22 mouse cellular contexts compared by ENCODE assay signal in the genomic region with DNA sequence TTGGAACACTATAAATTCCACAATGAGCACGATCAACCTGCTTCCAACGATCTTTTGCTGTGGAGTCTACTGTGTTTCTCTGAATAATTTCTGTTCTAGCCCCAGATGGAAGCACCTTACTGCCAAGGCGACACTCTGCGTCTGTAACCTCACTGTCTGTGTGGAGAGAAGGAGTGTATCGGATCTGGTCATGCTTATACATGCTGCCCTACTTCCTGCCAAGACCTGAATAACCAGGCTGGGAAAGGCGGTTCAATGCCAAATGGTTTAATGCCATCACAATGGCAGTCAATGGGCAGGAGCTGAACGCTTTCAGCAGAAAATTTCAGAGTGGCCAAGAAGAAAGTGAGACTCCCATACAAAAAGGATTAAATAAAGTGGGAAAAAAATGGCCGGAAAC.
A peak's percentile ranks its signal among the peaks of the same experiment; 100 is the strongest.
DNase-seq lines count a peak whose midpoint lies in the region; ATAC-seq and TF ChIP-seq lines count a peak whose summit lies in the region.
"Had no signal": no experiment of that assay in that cellular context is flagged by ENCODE, and none has a peak within 500 bp of the region (broad histone marks: within the 10 kb centered on the region; RNA-seq: fewer than 3 reads in every experiment).

No protein-coding gene starts in this region.

- H3K4me1 ChIP-seq in cerebellum, adult 2 months (ENCODE audit: control insufficient read depth, insufficient read depth, low read length), result 0 out of 2 replicates have a peak, but pooled peaks cover 3% of the 10 kb centered on the region
- peaks cover 19% of the 10 kb centered on the region for H3K4me1 ChIP-seq in forebrain, embryonic 15.5 days
- no peaks in the 10 kb centered on the region for H3K4me1 ChIP-seq in forebrain, embryonic 11.5 days (replicated peaks; ENCODE audit: control insufficient read depth, insufficient read depth, low read length)
- H3K4me1 ChIP-seq in midbrain, postnatal 0 days (ENCODE audit: insufficient read depth, low read length), result no peaks in the 10 kb centered on the region
- no peaks in the 10 kb centered on the region for H3K4me1 ChIP-seq in midbrain, embryonic 10.5 days
- H3K4me1 ChIP-seq: heart, embryonic 10.5 days; limb, embryonic 10.5 days; liver, embryonic 15.5 days; lung, embryonic 15.5 days; stomach, embryonic 15.5 days had no signal

- H3K9me3 ChIP-seq in forebrain, embryonic 15.5 days, result no peaks in the 10 kb centered on the region
- H3K9me3 ChIP-seq in forebrain, embryonic 11.5 days (ENCODE audit: control insufficient read depth, low read length), result no peaks in the 10 kb centered on the region
- H3K9me3 ChIP-seq in midbrain, postnatal 0 days (ENCODE audit: low read length), result no peaks in the 10 kb centered on the region
- no peaks in the 10 kb centered on the region for H3K9me3 ChIP-seq in midbrain, embryonic 10.5 days (replicated peaks)
- H3K9me3 ChIP-seq: heart, embryonic 10.5 days; limb, embryonic 10.5 days; liver, embryonic 15.5 days; lung, embryonic 15.5 days; stomach, embryonic 15.5 days had no signal

- WGBS in cerebellum, adult 2 months, result 18% methylated on average over 8 of the region's 8 CpGs
- 33% methylated on average over 8 of the region's 8 CpGs for WGBS in forebrain, embryonic 15.5 days
- WGBS in forebrain, embryonic 11.5 days, result 82% methylated on average over 8 of the region's 8 CpGs
- WGBS in midbrain, postnatal 0 days, result 64% methylated on average over 8 of the region's 8 CpGs
- 89% methylated on average over 8 of the region's 8 CpGs for WGBS in midbrain, embryonic 10.5 days

- H3K27ac ChIP-seq in cerebellum, adult 2 months (ENCODE audit: insufficient read depth, low read length), result no peak overlapping the region
- H3K27ac ChIP-seq in forebrain, embryonic 15.5 days (replicated peaks), result no peak overlapping the region
- no peak overlapping the region for H3K27ac ChIP-seq in forebrain, embryonic 11.5 days (ENCODE audit: low read depth, low read length)
- no peak overlapping the region for H3K27ac ChIP-seq in midbrain, postnatal 0 days (ENCODE audit: low read depth, low read length)
- no peak overlapping the region for H3K27ac ChIP-seq in midbrain, embryonic 10.5 days (replicated peaks)
- H3K27ac ChIP-seq: heart, embryonic 10.5 days; kidney, postnatal 0 days; left cerebral cortex, adult 2 months; limb, embryonic 10.5 days; liver, embryonic 15.5 days; lung, embryonic 15.5 days; macrophage; stomach, embryonic 15.5 days had no signal

- H3K36me3 ChIP-seq in forebrain, embryonic 15.5 days, result no peaks in the 10 kb centered on the region
- no peaks in the 10 kb centered on the region for H3K36me3 ChIP-seq in forebrain, embryonic 11.5 days (ENCODE audit: control insufficient read depth, insufficient read depth, low read length)
- no peaks in the 10 kb centered on the region for H3K36me3 ChIP-seq in midbrain, postnatal 0 days (ENCODE audit: insufficient read depth, low read length)
- no peaks in the 10 kb centered on the region for H3K36me3 ChIP-seq in midbrain, embryonic 10.5 days
- H3K36me3 ChIP-seq: heart, embryonic 10.5 days; limb, embryonic 10.5 days; liver, embryonic 15.5 days; lung, embryonic 15.5 days; stomach, embryonic 15.5 days had no signal

- DNase-seq in cerebellum, adult 2 months, result peak; percentile 17 to 65
- DNase-seq in cerebellum, adult 8-10 months, result no peak
- no peak for DNase-seq in forebrain, embryonic 11.5 days (ENCODE audit: low spot score)
- DNase-seq in midbrain, postnatal 0 days (ENCODE audit: low spot score), result peak; percentile 55
- DNase-seq in midbrain, embryonic 10.5 days (ENCODE audit: low spot score), result no peak
- no peak for DNase-seq in lung, postnatal 10 days
- DNase-seq in embryo, embryonic 11 days, result no peak
- DNase-seq: adrenal gland, postnatal 14 days; heart, postnatal 4 days; kidney, adult 2 months; liver; thymus, postnatal 25 days had no signal

- no peaks in the 10 kb centered on the region for H3K27me3 ChIP-seq in cerebellum, adult 2 months (ENCODE audit: control insufficient read depth, insufficient read depth, low read length)
- H3K27me3 ChIP-seq in forebrain, embryonic 15.5 days, result no peaks in the 10 kb centered on the region
- H3K27me3 ChIP-seq in forebrain, embryonic 11.5 days (ENCODE audit: control insufficient read depth, insufficient read depth, low read length), result no peaks in the 10 kb centered on the region
- H3K27me3 ChIP-seq in midbrain, postnatal 0 days (ENCODE audit: insufficient read depth, low read length), result no peaks in the 10 kb centered on the region
- H3K27me3 ChIP-seq in midbrain, embryonic 10.5 days (ENCODE audit: low read depth, poor library complexity, severe bottlenecking), result no peaks in the 10 kb centered on the region
- H3K27me3 ChIP-seq: liver, embryonic 15.5 days; lung, embryonic 15.5 days; stomach, embryonic 15.5 days had no signal

- no peak overlapping the region for H3K4me2 ChIP-seq in forebrain, embryonic 15.5 days (replicated peaks)
- H3K4me2 ChIP-seq in forebrain, embryonic 11.5 days (ENCODE audit: low read depth, low read length, severe bottlenecking), result no peak overlapping the region
- no peak overlapping the region for H3K4me2 ChIP-seq in midbrain, postnatal 0 days (ENCODE audit: low read depth, low read length, poor library complexity, severe bottlenecking)
- H3K4me2 ChIP-seq: liver, embryonic 15.5 days; lung, embryonic 15.5 days; stomach, embryonic 15.5 days had no signal

- no peak overlapping the region for H3K4me3 ChIP-seq in cerebellum, adult 2 months (replicated peaks; ENCODE audit: insufficient read depth, low read depth, low read length)
- H3K4me3 ChIP-seq in forebrain, embryonic 15.5 days, result no peak overlapping the region
- no peak overlapping the region for H3K4me3 ChIP-seq in forebrain, embryonic 11.5 days (ENCODE audit: low read depth, low read length)
- H3K4me3 ChIP-seq in midbrain, postnatal 0 days (ENCODE audit: low read depth, low read length), result no peak overlapping the region
- no peak overlapping the region for H3K4me3 ChIP-seq in midbrain, embryonic 10.5 days
- H3K4me3 ChIP-seq: heart, embryonic 10.5 days; left cerebral cortex, adult 2 months; limb, embryonic 10.5 days; liver, embryonic 15.5 days; lung, embryonic 15.5 days; stomach, embryonic 15.5 days had no signal

- no peak for TF ChIP-seq CTCF in cerebellum, adult 2 months (IDR thresholded peaks at IDR 0.05; ENCODE audit: borderline replicate concordance, insufficient read depth, low read depth, low read length)
- TF ChIP-seq CTCF in midbrain, postnatal 0 days (IDR thresholded peaks at IDR 0.05), result no peak

- ATAC-seq in forebrain, embryonic 15.5 days (replicated peaks), result peak; percentile 73
- ATAC-seq in forebrain, embryonic 11.5 days (replicated peaks; ENCODE audit: low FRiP score), result no peak
- no peak for ATAC-seq in midbrain, postnatal 0 days (ENCODE audit: low FRiP score)
- ATAC-seq: CD4-positive, CD25-positive, alpha-beta regulatory T cell, adult 4 months had no signal

- no peak for TF ChIP-seq POLR2A in cerebellum, adult 2 months (IDR thresholded peaks at IDR 0.05; ENCODE audit: borderline replicate concordance, insufficient read depth, low read length)

- H3K9ac ChIP-seq in forebrain, embryonic 15.5 days (replicated peaks), result no peak overlapping the region
- H3K9ac ChIP-seq in forebrain, embryonic 11.5 days (ENCODE audit: low read length), result no peak overlapping the region
- no peak overlapping the region for H3K9ac ChIP-seq in midbrain, postnatal 0 days (replicated peaks; ENCODE audit: low read length, poor library complexity, severe bottlenecking)
- H3K9ac ChIP-seq: liver, embryonic 15.5 days; lung, embryonic 15.5 days; stomach, embryonic 15.5 days had no signal

Comparison
In these comparisons a context has a peak if more than half of its experiments do, and no peak if none do; other contexts are left out.
1. DNase-seq: peak in cerebellum, adult 2 months (2 of 2) and midbrain, postnatal 0 days (single experiment); none in cerebellum, adult 8-10 months (single experiment), forebrain, embryonic 11.5 days (single experiment), midbrain, embryonic 10.5 days (single experiment), lung, postnatal 10 days (single experiment) and embryo, embryonic 11 days (single experiment).